Comparison of ENCODE assay signal across 15 mouse cellular contexts in genomic region chr7:122813724-122814123, GRCm38 (mm10).
"Had no signal": no experiment of that assay in that cellular context is flagged by ENCODE, and none has a peak within 500 bp of the region (broad histone marks: within the 10 kb centered on the region; RNA-seq: fewer than 3 reads in every experiment).

No protein-coding gene starts in this region.

- ATAC-seq: hindbrain, postnatal 0 days; midbrain, embryonic 16.5 days had no signal

- H3K36me3 ChIP-seq: limb, embryonic 13.5 days; liver, embryonic 15.5 days; midbrain, embryonic 12.5 days; stomach, embryonic 15.5 days had no signal

- H3K4me2 ChIP-seq: limb, embryonic 13.5 days; liver, embryonic 11.5 days; liver, embryonic 15.5 days; midbrain, embryonic 12.5 days; stomach, embryonic 15.5 days had no signal

- H3K9ac ChIP-seq: limb, embryonic 13.5 days; liver, embryonic 15.5 days; midbrain, embryonic 12.5 days; stomach, embryonic 15.5 days had no signal

- H3K9me3 ChIP-seq: limb, embryonic 13.5 days; liver, embryonic 15.5 days; midbrain, embryonic 12.5 days; stomach, embryonic 15.5 days had no signal

- H3K27me3 ChIP-seq: limb, embryonic 13.5 days; liver, embryonic 15.5 days; midbrain, embryonic 12.5 days; stomach, embryonic 15.5 days had no signal

- H3K27ac ChIP-seq: hindbrain, postnatal 0 days; layer of hippocampus, adult 2 months; limb, embryonic 13.5 days; liver, embryonic 15.5 days; midbrain, embryonic 12.5 days; stomach, embryonic 15.5 days had no signal

- H3K4me3 ChIP-seq: layer of hippocampus, adult 2 months; limb, embryonic 13.5 days; liver, embryonic 15.5 days; midbrain, embryonic 12.5 days; stomach, embryonic 15.5 days had no signal

- DNase-seq: kidney, adult 18-20 months; kidney, postnatal 10 days; left cerebral cortex, postnatal 4 days; right cerebral cortex, adult 18-20 months; right cerebral cortex, postnatal 4 days; thymus, adult 2 months; thymus, postnatal 25 days had no signal

- H3K4me1 ChIP-seq: limb, embryonic 13.5 days; liver, embryonic 15.5 days; midbrain, embryonic 12.5 days; stomach, embryonic 15.5 days had no signal
